Mouse (Mus musculus): ENCODE data around the gene Mex3d.

DNA sequence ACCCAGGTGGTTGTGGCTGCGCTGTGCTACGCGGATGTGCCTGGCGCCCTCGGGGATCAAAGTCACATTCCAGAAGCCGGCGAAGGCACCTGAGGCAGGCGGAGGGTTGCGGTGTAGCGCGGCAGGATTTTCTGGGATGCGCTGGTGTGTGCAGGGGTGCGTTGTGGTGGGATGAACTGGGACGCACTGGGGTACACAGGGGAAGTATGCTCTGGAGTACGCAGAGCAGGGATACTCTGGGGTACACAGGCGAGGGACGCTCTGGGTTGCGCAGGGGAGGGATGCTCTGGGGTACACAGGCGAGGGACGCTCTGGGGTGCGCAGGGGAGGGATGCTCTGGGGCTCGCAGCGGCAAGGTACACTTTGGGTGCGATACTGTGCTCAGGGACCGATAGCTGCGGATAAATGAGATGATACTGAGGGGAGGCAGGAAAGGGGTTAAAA is 45.1 kb downstream of the Mex3d start:
- no peak for TF ChIP-seq CTCF (conservative IDR thresholded peaks at IDR 0.05; ENCODE audit: insufficient read depth, insufficient read length, low read depth, low read length)
- no peak for TF ChIP-seq POLR2A (IDR thresholded peaks at IDR 0.05; ENCODE audit: low read depth, low read length)
